Mouse (Mus musculus) embryonic facial prominence, embryonic 13.5 days (tissue): ENCODE measurements around the gene Atp2c1. TPM values are rescaled to one million over a fixed set of nuclear protein-coding genes. Genes with fewer than 3 reads are reported as not detected.
A peak's percentile ranks its signal among the peaks of the same experiment; 100 is the strongest.

ENCODE experiments used
- ATAC-seq: fragments of 200-750 bp; cut with Nextera tagmentation; 2 replicates; pipeline ENCODE4 v1.8.0; 2017; ENCODE audit warnings: low read depth; ENCODE audit not compliant: insufficient number of reproducible peaks, insufficient read depth, low FRiP score, low TSS enrichment
- H3K27ac ChIP-seq: fragments of 300-500 bp; sonication (generic); 2 replicates; pipeline ENCODE4 v1.5.1; 2015; ENCODE audit warnings: moderate library complexity, mild to moderate bottlenecking, inconsistent platforms
- H3K27me3 ChIP-seq: fragments of 300-500 bp; sonication (generic); 2 replicates; pipeline ENCODE4 v1.6.1; 2015; ENCODE audit warnings: mild to moderate bottlenecking, inconsistent platforms
- H3K36me3 ChIP-seq: fragments of 300-500 bp; sonication (generic); 2 replicates; pipeline ENCODE4 v1.6.1; 2015; ENCODE audit warnings: mild to moderate bottlenecking, inconsistent platforms
- H3K4me1 ChIP-seq: fragments of 300-500 bp; sonication (generic); 2 replicates; pipeline ENCODE4 v1.6.1; 2015; ENCODE audit warnings: inconsistent platforms
- H3K4me2 ChIP-seq: fragments of 300-500 bp; sonication (generic); 2 replicates; pipeline ENCODE4 v1.6.1; 2015; ENCODE audit warnings: moderate library complexity, mild to moderate bottlenecking, inconsistent platforms
- H3K4me3 ChIP-seq: fragments of 300-500 bp; sonication (generic); 2 replicates; pipeline ENCODE4 v1.5.1; 2015; ENCODE audit warnings: mild to moderate bottlenecking, inconsistent platforms
- H3K9ac ChIP-seq: fragments of 300-500 bp; sonication (generic); 2 replicates; pipeline ENCODE4 v1.6.1; 2015; ENCODE audit warnings: mild to moderate bottlenecking, inconsistent platforms
- H3K9me3 ChIP-seq: fragments of 300-500 bp; sonication (generic); 2 replicates; pipeline ENCODE4 v1.6.1; 2016; ENCODE audit warnings: inconsistent platforms
- WGBS: fragments of 180-500 bp; shearing (Covaris S2); methylation state at CpG from one replicate; pipeline ENCODE4 v1.1.7; 2015; ENCODE audit warnings: mixed read lengths; 5-methylcytosine and 5-hydroxymethylcytosine counted together
- polyA plus RNA-seq: library from polyadenylated mRNA; unstranded; fragments of >200 nt; fragmentation: Nextera tagmentation; extraction: Ambion mirVana; gene quantifications from 2 replicates; pipeline ENCODE4 v1.2.1, GENCODE M21; 2015

Gene Atp2c1
- polyA plus RNA-seq, 1 experiment from 2014 or later: 54.4 TPM

DNA sequence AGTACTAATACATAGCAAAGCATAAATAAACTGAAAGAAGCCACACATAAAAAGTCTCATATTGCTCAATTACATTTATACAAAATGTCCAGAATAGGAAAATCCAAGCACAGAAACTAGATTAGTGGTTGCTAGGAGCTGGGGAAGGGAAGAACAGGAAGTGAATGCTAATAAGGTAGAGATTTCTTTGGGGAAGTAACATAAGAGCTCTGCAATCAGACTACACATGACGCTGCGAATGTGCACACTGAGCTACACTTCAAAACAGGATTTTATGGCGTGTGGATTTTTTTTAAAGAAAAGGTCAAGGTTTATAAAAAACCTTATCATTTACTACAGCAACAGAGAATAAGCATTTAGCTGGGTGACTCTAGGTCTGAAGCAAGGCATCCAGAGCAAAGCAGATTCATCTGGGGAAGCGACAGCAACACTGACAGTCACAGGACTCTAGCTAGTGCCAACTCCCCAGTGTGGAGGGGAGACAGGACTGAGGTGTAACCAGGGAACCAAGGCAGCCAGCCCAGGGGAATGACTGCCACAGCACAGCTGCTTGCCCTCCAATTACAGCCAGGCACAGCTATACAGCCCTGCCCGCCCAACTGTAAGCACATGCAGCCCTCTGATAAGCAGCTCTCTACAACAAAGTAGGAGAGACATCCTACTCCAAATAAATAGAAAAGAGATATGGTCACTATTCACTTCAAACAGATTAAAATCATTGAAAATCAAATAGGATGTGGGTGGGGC is 42.6 kb downstream of the Atp2c1 start:
- no peak overlapping the region for H3K4me3 ChIP-seq
- H3K9ac ChIP-seq: no peak overlapping the region
- no peak for ATAC-seq
- 78% methylated on average over 5 of the region's 5 CpGs for WGBS
- H3K27ac ChIP-seq: no peak overlapping the region
- H3K9me3 ChIP-seq: no peaks in the 10 kb centered on the region
- no peaks in the 10 kb centered on the region for H3K27me3 ChIP-seq
- no peaks in the 10 kb centered on the region for H3K36me3 ChIP-seq
- H3K4me2 ChIP-seq: no peak overlapping the region
- H3K4me1 ChIP-seq: 0 out of 2 replicates have a peak, but pooled peaks cover 10% of the 10 kb centered on the region

DNA sequence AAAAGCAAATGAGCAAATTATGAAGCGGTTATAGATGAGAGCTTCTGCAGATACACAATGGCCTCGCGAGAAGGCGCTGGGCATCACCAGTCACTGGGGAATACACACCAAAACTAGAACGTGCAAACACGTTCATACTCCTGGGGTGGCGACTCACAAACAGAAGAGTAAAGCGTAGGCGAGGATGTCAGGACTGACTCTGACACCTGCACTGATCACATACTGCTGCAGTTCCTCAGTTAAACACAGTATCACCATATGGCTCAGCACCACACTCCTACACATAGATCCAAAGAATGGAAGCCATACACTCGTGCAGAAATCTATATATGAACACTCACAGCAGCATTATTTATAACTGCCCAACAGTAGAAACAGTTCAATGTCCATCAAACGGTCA is 43.2 kb downstream of the Atp2c1 start:
- H3K27me3 ChIP-seq: no peaks in the 10 kb centered on the region
- ATAC-seq: no peak
- no peak overlapping the region for H3K4me2 ChIP-seq
- no peak overlapping the region for H3K9ac ChIP-seq
- H3K4me1 ChIP-seq: 0 out of 2 replicates have a peak, but pooled peaks cover 7% of the 10 kb centered on the region
- no peak overlapping the region for H3K27ac ChIP-seq
- no peaks in the 10 kb centered on the region for H3K9me3 ChIP-seq
- WGBS: 91% methylated on average over 11 of the region's 11 CpGs
- no peaks in the 10 kb centered on the region for H3K36me3 ChIP-seq
- no peak overlapping the region for H3K4me3 ChIP-seq

DNA sequence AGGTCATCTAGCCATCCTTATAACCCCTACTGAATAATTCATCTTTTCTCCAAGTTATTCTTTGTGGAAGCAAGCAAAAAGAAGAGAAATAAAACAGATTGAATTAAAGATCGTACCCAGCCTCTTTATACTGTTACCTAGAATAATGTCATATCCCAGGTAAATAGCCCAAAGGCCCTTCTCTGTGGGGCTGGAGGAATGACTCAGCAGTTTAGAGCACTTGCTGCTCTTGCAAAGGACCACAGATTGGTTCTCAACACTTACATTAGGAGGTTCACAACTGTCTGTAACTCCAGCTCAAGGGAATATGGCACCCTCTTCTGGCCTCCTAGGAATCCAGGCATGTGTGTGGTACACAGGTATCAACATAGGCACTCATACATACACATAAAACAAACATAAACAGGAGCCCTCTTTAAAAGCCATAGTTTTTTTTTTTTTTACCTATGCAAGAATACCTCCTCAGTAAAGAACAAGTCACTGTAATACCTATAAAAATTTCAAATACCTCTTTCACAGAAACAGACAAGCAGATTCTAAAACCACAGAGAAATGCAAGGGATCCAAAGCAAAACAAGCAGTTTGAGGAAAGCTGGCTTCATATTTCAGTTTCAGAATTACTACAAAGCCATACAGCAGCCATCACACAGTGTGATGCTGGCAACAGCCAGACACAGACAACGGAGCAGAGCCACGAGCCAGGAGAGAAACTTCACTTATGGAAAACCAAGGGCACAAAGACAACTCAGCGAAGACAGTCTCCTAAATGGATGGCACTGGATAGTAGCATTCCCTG is 44.2 kb downstream of the Atp2c1 start:
- H3K4me2 ChIP-seq: no peak overlapping the region
- no peak overlapping the region for H3K27ac ChIP-seq
- H3K4me1 ChIP-seq: 0 out of 2 replicates have a peak, but pooled peaks cover 3% of the 10 kb centered on the region
- H3K9me3 ChIP-seq: no peaks in the 10 kb centered on the region
- ATAC-seq: no peak
- H3K27me3 ChIP-seq: no peaks in the 10 kb centered on the region
- WGBS: 73% methylated on average over 4 of the region's 4 CpGs
- no peaks in the 10 kb centered on the region for H3K36me3 ChIP-seq
- H3K4me3 ChIP-seq: no peak overlapping the region
- H3K9ac ChIP-seq: no peak overlapping the region

DNA sequence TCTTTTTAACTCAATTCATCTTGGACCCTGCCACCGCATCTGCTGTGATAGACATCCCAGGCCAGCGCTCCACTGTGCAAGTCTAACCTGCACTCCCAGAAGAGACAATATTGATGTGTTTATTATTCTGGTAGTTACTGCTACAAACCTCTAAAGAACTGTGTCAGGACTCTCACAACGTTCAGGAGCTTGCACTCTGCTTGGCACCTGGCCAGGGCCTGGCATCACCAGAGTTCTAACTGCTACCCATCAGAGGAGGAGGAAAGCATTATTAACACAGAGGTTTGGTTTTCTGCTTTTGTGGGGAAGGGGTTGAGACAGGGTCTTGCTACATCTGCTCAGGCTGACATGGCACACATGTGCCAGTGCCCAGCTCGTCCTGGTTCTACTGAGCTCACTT is 45.0 kb downstream of the Atp2c1 start:
- 77% methylated on average over 4 of the region's 4 CpGs for WGBS
- Histone ChIP-seq H3K4me3 (no peak overlapping the region), H3K4me1 (0 out of 2 replicates have a peak, but pooled peaks cover 3% of the 10 kb centered on the region), H3K9ac (no peak overlapping the region), H3K9me3 (no peaks in the 10 kb centered on the region), H3K36me3 (no peaks in the 10 kb centered on the region), H3K27me3 (no peaks in the 10 kb centered on the region), H3K4me2 (no peak overlapping the region), H3K27ac (no peak overlapping the region)
- ATAC-seq: no peak

DNA sequence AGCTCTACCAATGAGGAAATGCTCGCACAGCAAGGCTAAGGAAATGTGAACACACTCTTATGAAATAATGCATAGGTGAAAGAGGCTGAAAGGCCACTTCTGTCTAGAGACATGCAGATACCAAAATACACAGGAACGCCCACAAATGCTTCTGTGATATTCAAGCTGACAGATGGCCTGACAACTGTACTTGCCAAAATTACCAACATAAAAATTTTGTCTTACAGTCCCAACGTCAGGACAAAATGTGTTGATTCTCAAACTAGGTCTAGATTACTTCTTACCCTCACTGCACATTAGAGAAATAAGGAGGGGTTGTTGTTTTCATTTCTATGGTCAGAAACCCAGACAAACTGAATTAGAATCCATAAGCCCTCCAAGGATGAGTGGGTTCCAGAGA is 51.0 kb downstream of the Atp2c1 start:
- H3K9me3 ChIP-seq: no peaks in the 10 kb centered on the region
- no peak overlapping the region for H3K27ac ChIP-seq
- no peak overlapping the region for H3K9ac ChIP-seq
- WGBS: 82% methylated on average over 3 of the region's 3 CpGs
- H3K36me3 ChIP-seq: no peaks in the 10 kb centered on the region
- no peak for ATAC-seq
- H3K4me2 ChIP-seq: no peak overlapping the region
- H3K4me1 ChIP-seq: no peaks in the 10 kb centered on the region
- no peaks in the 10 kb centered on the region for H3K27me3 ChIP-seq
- no peak overlapping the region for H3K4me3 ChIP-seq

DNA sequence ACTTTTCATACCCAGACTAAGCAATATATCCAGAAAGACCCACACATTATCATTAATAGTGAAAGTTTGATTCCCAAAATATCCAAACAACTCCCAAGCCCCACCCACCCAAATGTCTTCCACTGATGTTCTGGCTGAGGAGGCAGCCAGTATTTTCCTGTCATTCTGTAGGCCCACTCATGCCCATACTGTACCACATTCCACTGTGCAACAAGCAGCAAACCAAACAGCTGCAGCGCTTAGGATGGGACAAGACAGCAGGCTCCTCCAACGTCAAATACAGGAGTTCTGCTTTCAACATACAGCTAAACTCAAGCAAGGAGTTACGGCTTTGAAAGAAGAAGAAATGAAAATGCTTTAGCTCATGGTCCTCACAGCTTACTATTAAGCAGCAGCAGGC is 52.2 kb downstream of the Atp2c1 start:
- H3K9me3 ChIP-seq: no peaks in the 10 kb centered on the region
- no peaks in the 10 kb centered on the region for H3K4me1 ChIP-seq
- no peak overlapping the region for H3K4me3 ChIP-seq
- no peaks in the 10 kb centered on the region for H3K27me3 ChIP-seq
- 82% methylated on average over 3 of the region's 3 CpGs for WGBS
- ATAC-seq: no peak
- H3K9ac ChIP-seq: no peak overlapping the region
- no peak overlapping the region for H3K4me2 ChIP-seq
- H3K36me3 ChIP-seq: no peaks in the 10 kb centered on the region
- no peak overlapping the region for H3K27ac ChIP-seq

DNA sequence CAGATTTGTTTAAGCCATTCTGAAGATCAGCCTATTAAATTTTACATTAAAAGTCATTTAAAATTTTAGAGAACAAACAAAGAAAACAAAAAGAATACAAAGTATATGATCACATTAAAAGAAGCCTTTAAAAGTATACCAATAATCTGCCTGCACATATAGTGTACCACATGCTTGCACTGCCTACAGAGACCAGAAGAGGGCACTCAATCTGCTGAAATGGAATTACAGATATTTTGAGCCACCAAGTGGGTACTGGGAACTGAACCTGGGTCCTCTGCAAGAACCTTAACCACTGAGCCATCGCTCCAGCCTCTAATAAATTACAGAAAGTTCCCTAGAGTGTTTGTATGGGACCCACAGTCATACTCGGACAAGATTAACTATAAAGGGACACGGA is 59.3 kb downstream of the Atp2c1 start:
- WGBS: 97% methylated on average over 3 of the region's 3 CpGs
- H3K4me1 ChIP-seq: no peaks in the 10 kb centered on the region

DNA sequence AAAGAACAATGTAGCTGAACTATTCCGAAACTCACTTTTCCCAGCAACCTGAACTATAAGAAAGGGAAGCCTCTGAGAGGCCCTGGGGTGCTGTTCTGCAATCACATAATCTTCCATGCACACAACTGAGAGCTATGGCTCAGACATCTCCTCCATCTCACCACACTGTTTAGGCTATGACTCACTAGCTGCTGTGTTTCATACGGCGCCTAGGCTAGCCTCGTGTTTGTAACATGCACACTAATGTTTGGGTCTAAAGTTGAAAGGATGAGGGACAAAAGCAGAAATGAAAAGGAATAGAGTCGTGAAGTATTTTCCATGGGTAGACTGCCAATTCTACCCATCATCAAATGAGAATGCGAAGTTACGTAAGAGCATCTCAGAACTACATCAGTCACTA is 65.6 kb downstream of the Atp2c1 start:
- Histone ChIP-seq H3K4me3 (no peak overlapping the region), H3K4me1 (no peaks in the 10 kb centered on the region), H3K27ac (no peak overlapping the region), H3K9ac (no peak overlapping the region), H3K27me3 (no peaks in the 10 kb centered on the region), H3K4me2 (no peak overlapping the region), H3K9me3 (no peaks in the 10 kb centered on the region), H3K36me3 (peaks cover 35% of the 10 kb centered on the region)
- no peak for ATAC-seq
- WGBS: 92% methylated on average over 7 of the region's 7 CpGs

More for the DNA sequence above, 59.3 kb downstream of the Atp2c1 start:
- Histone ChIP-seq H3K9ac (no peak overlapping the region), H3K36me3 (peaks cover 15% of the 10 kb centered on the region), H3K4me2 (no peak overlapping the region), H3K27me3 (no peaks in the 10 kb centered on the region), H3K9me3 (no peaks in the 10 kb centered on the region), H3K4me3 (no peak overlapping the region), H3K27ac (no peak overlapping the region)
- no peak for ATAC-seq

DNA sequence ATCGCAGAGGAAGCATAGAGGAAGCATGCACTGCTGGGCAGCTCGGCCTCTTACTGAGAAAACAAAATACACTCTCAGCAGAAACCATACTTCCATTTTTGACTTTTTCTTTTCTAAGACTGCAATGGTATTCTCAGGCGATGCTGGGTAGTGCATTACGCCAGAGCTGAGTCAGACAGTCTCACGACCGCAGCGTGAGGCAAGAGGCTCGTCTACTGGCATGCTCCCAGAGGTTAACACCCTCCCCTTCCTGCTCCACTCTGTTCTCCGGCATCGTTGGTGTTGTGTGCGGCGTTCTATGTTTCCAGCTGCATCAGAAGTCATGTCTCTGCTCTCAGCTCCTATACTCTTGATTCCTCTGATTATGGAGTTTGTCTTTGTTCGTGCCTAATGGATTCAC is 68.1 kb downstream of the Atp2c1 start:
- H3K4me1 ChIP-seq: no peaks in the 10 kb centered on the region
- H3K36me3 ChIP-seq: peaks cover 39% of the 10 kb centered on the region
- WGBS: 91% methylated on average over 13 of the region's 13 CpGs
- no peaks in the 10 kb centered on the region for H3K9me3 ChIP-seq
- H3K4me3 ChIP-seq: no peak overlapping the region
- no peak for ATAC-seq
- no peak overlapping the region for H3K27ac ChIP-seq
- no peak overlapping the region for H3K9ac ChIP-seq
- no peak overlapping the region for H3K4me2 ChIP-seq
- no peaks in the 10 kb centered on the region for H3K27me3 ChIP-seq

DNA sequence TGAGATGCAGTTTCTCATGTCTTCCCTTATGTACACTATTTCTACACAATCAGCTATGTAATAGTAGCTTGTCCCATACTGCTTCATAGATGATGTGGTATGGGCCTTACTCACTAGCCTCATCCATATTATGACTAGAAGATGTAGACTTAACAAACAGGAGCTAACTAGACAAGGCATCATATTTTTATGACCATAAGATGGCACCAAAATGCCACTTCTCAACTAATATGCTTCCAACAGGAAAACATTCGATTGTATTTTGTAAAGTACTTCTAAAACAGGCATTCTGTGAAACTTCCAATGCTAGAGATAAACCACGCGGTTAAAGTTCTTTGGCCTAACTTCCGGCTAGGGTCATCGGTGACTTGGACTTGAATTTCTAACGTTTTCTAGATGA is 118.6 kb downstream of the Atp2c1 start:
- Histone ChIP-seq H3K9me3 (no peaks in the 10 kb centered on the region), H3K4me1 (no peaks in the 10 kb centered on the region), H3K9ac (no peak overlapping the region), H3K4me3 (no peak overlapping the region), H3K27ac (no peak overlapping the region), H3K27me3 (no peaks in the 10 kb centered on the region), H3K36me3 (peaks cover 38% of the 10 kb centered on the region), H3K4me2 (no peak overlapping the region)
- no peak for ATAC-seq
- WGBS: 94% methylated on average over 6 of the region's 6 CpGs

DNA sequence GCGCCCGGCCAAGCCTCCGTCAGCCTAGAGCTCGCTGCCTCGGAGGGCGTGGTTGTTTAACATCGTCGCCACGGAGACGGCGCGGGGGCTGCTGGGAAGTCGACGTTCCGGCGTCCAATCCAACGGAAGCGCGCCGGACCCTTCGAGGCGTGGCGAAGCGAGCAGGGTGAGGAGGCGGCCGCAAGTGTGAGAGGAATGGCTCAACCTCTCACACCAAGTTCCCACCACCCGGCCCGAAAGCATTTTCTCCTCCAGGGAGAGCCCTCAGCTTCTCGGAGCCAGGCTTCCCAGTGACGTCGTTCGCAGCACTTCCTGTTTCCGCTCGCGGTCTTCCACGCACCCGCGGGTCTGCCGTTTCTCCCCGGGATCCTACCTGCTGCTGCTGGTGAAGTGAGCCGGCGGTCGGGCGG is 131.9 kb downstream of the Atp2c1 start, which contains the start of the genes Aste1 and Nek11:
Gene Aste1 (plus strand): TSS at position 175 of the 410 bp plus-strand sequence.
Gene Nek11 (minus strand): TSS at position 307 of the 410 bp plus-strand sequence.
- Histone ChIP-seq H3K4me3 (peak within 1 kb of the TSS; percentile 67), H3K36me3 (peaks cover 16% of the 10 kb centered on the region), H3K27ac (peak within 1 kb of the TSS; percentile 88), H3K9ac (peak within 1 kb of the TSS; percentile 80), H3K27me3 (no peaks in the 10 kb centered on the region; the same call in 1 of the 2 replicates), H3K9me3 (no peaks in the 10 kb centered on the region), H3K4me2 (peak within 1 kb of the TSS; percentile 62), H3K4me1 (peaks cover 33% of the 10 kb centered on the region)
- peak; percentile 96 for ATAC-seq
- under 1% methylated on average over 44 of the region's 44 CpGs for WGBS
